Comparison of ENCODE assay signal across 27 mouse cellular contexts in the genomic region with DNA sequence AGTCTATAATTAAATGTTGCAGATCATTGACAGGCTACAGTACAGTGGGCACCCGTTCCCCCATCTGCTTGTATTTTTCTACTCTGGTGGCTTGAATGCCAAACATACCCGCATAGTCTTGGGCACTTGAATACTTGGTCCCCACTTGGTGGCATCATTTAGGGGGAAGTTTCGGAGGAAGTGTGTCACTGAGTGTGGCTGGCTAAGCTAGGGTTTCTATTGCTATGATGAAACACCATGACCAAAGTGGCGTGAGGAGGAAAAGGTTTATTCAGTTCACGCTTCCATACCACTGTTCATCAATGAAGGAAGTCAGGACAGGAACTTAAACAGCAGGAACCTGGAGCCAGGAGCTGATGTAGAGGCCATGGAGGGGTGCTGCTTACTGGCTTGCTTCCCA.
DNase-seq lines count a peak whose midpoint lies in the region; ATAC-seq and TF ChIP-seq lines count a peak whose summit lies in the region.
"Had no signal": no experiment of that assay in that cellular context is flagged by ENCODE, and none has a peak within 500 bp of the region (broad histone marks: within the 10 kb centered on the region; RNA-seq: fewer than 3 reads in every experiment).

No protein-coding gene starts in this region.

- no peak overlapping the region for H3K27ac ChIP-seq in heart, embryonic 11.5 days (ENCODE audit: low read depth, low read length)
- H3K27ac ChIP-seq: embryonic facial prominence, embryonic 10.5 days; embryonic facial prominence, embryonic 13.5 days; forebrain, embryonic 12.5 days; forebrain, embryonic 15.5 days; heart, adult 2 months; heart, embryonic 10.5 days; hindbrain, embryonic 12.5 days; hindbrain, embryonic 15.5 days had no signal

- no peak overlapping the region for H3K4me2 ChIP-seq in heart, embryonic 11.5 days
- H3K4me2 ChIP-seq: embryonic facial prominence, embryonic 13.5 days; forebrain, embryonic 12.5 days; forebrain, embryonic 15.5 days; hindbrain, embryonic 12.5 days; hindbrain, embryonic 15.5 days had no signal

- no peak for TF ChIP-seq CTCF in lung, adult 2 months (IDR thresholded peaks at IDR 0.05; ENCODE audit: insufficient read depth, low read length)

- no peaks in the 10 kb centered on the region for H3K36me3 ChIP-seq in heart, embryonic 11.5 days (ENCODE audit: control insufficient read depth, insufficient read depth, low read length)
- H3K36me3 ChIP-seq: embryonic facial prominence, embryonic 10.5 days; embryonic facial prominence, embryonic 13.5 days; forebrain, embryonic 12.5 days; forebrain, embryonic 15.5 days; G1E; heart, embryonic 10.5 days; hindbrain, embryonic 12.5 days; hindbrain, embryonic 15.5 days had no signal

- DNase-seq in heart, adult 11 months: peak; percentile 76
- peak; percentile 45 for DNase-seq in 416B (ENCODE audit: low read depth)
- DNase-seq in spleen, postnatal 10 days (ENCODE audit: low spot score in 2 of 2): no peak
- DNase-seq in gastrocnemius, postnatal 25 days: no peak
- DNase-seq in lung, adult 2 months: no peak
- DNase-seq: adrenal gland, postnatal 10 days; adrenal gland, postnatal 36 days; B cell, adult 2 months; cerebellum, adult 18-20 months; cerebellum, adult 9-10 months; cerebellum, postnatal 14 days; embryo, embryonic 11 days; heart, adult 2 months had no signal

- H3K4me3 ChIP-seq in heart, embryonic 11.5 days (ENCODE audit: low read depth, low read length): no peak overlapping the region
- no peak overlapping the region for H3K4me3 ChIP-seq in lung, adult 2 months (replicated peaks; ENCODE audit: extremely low read depth, low read depth, low read length)
- H3K4me3 ChIP-seq: embryonic facial prominence, embryonic 10.5 days; embryonic facial prominence, embryonic 13.5 days; erythroblast, embryonic 14.5 days; forebrain, embryonic 12.5 days; forebrain, embryonic 15.5 days; heart, adult 2 months; heart, embryonic 10.5 days; hindbrain, embryonic 12.5 days; hindbrain, embryonic 15.5 days had no signal

- no peak overlapping the region for H3K9ac ChIP-seq in heart, embryonic 11.5 days (ENCODE audit: low read depth, low read length)
- H3K9ac ChIP-seq: embryonic facial prominence, embryonic 13.5 days; forebrain, embryonic 12.5 days; forebrain, embryonic 15.5 days; hindbrain, embryonic 12.5 days; hindbrain, embryonic 15.5 days had no signal

- no peaks in the 10 kb centered on the region for H3K27me3 ChIP-seq in heart, embryonic 11.5 days (ENCODE audit: control insufficient read depth, insufficient read depth, low read length)
- H3K27me3 ChIP-seq: CH12.LX; embryonic facial prominence, embryonic 13.5 days; forebrain, embryonic 12.5 days; forebrain, embryonic 15.5 days; hindbrain, embryonic 12.5 days; hindbrain, embryonic 15.5 days; Patski had no signal

- H3K4me1 ChIP-seq in heart, embryonic 11.5 days (ENCODE audit: control insufficient read depth, insufficient read depth, low read length): no peaks in the 10 kb centered on the region
- H3K4me1 ChIP-seq in lung, adult 2 months (ENCODE audit: control insufficient read depth, insufficient read depth, low read length): no peaks in the 10 kb centered on the region
- H3K4me1 ChIP-seq: forebrain, embryonic 15.5 days; hindbrain, embryonic 12.5 days; hindbrain, embryonic 15.5 days had no signal

- no peak for TF ChIP-seq POLR2A in lung, adult 2 months (IDR thresholded peaks at IDR 0.05; ENCODE audit: borderline replicate concordance, extremely low read depth, low read depth, low read length)

- ATAC-seq in heart, embryonic 11.5 days (replicated peaks; ENCODE audit: insufficient number of reproducible peaks, low FRiP score, low TSS enrichment): no peak
- peak; percentile 84 for ATAC-seq in megakaryocyte, adult 5-6 weeks (ENCODE audit: poor library complexity, severe bottlenecking)
- ATAC-seq in neutrophil, adult 5-6 weeks (ENCODE audit: extremely low read depth, insufficient number of reproducible peaks, low FRiP score, poor library complexity, severe bottlenecking): peak; percentile 25; the same call in 1 of the 2 replicates
- ATAC-seq: forebrain, embryonic 15.5 days; Patski had no signal

- WGBS in heart, embryonic 11.5 days (ENCODE audit: insufficient replicate concordance): 75% methylated on average over 5 of the region's 5 CpGs
- WGBS in lung, adult 2 months: 80% methylated on average over 5 of the region's 5 CpGs

- H3K9me3 ChIP-seq in heart, embryonic 11.5 days (replicated peaks; ENCODE audit: control insufficient read depth, low read length): no peaks in the 10 kb centered on the region
- H3K9me3 ChIP-seq: embryonic facial prominence, embryonic 10.5 days; embryonic facial prominence, embryonic 13.5 days; forebrain, embryonic 12.5 days; forebrain, embryonic 15.5 days; G1E; heart, embryonic 10.5 days; hindbrain, embryonic 12.5 days; hindbrain, embryonic 15.5 days had no signal

Comparison
In these comparisons a context has a peak if more than half of its experiments do, and no peak if none do; other contexts are left out.
1. DNase-seq: peak in heart, adult 11 months (single experiment) and 416B (single experiment); none in spleen, postnatal 10 days (0 of 2), gastrocnemius, postnatal 25 days (single experiment) and lung, adult 2 months (single experiment).